8 mouse cellular contexts compared by ENCODE assay signal in genomic region chr17:83526624-83527532, GRCm38 (mm10). TPM values are rescaled to one million over a fixed set of nuclear protein-coding genes. Genes with fewer than 3 reads are reported as not detected.
DNase-seq lines count a peak whose midpoint lies in the region; ATAC-seq and TF ChIP-seq lines count a peak whose summit lies in the region.

No protein-coding gene starts in this region.

- H3K27ac ChIP-seq in heart, adult 2 months = peak overlapping the region; percentile 41; the same call in 1 of the 2 replicates
- H3K27ac ChIP-seq in kidney, adult 2 months (ENCODE audit: insufficient read depth, low read depth, low read length) = peak overlapping the region; percentile 60
- peak overlapping the region; percentile 43; the same call in 1 of the 2 replicates for H3K27ac ChIP-seq in lung, postnatal 0 days (ENCODE audit: low read length)

- peaks cover 58% of the 10 kb centered on the region for H3K4me1 ChIP-seq in G1E (ENCODE audit: insufficient read depth, low read depth, low read length)
- H3K4me1 ChIP-seq in heart, adult 2 months (ENCODE audit: control insufficient read depth, insufficient read depth, low read length) = peaks cover 3% of the 10 kb centered on the region
- H3K4me1 ChIP-seq in kidney, adult 2 months (ENCODE audit: control insufficient read depth, insufficient read depth, low read length) = peaks cover 16% of the 10 kb centered on the region
- peaks cover 12% of the 10 kb centered on the region; the same call in 1 of the 2 replicates for H3K4me1 ChIP-seq in lung, postnatal 0 days (ENCODE audit: insufficient read depth, low read depth, low read length)

- ATAC-seq in G1E (ENCODE audit: extremely low read depth, insufficient number of reproducible peaks, low FRiP score, poor library complexity, severe bottlenecking) = peak; percentile 87
- ATAC-seq in lung, postnatal 0 days = peak; percentile 89

- no peak for TF ChIP-seq EP300 in heart, adult 2 months (IDR thresholded peaks at IDR 0.05; ENCODE audit: insufficient read depth, low read depth, low read length)
- no peak for TF ChIP-seq EP300 in lung, postnatal 0 days (IDR thresholded peaks at IDR 0.05)

- peak overlapping the region; percentile 57; the same call in 1 of the 2 replicates for H3K4me3 ChIP-seq in G1E (ENCODE audit: low read depth, low read length)
- peak overlapping the region; percentile 40 for H3K4me3 ChIP-seq in heart, adult 2 months
- no peak overlapping the region for H3K4me3 ChIP-seq in kidney, adult 2 months (ENCODE audit: insufficient read depth, low read depth, low read length)
- H3K4me3 ChIP-seq in lung, postnatal 0 days (ENCODE audit: low read depth, low read length) = peak overlapping the region; percentile 25; the same call in 1 of the 2 replicates

- intact Hi-C loops in heart, adult 2 months (cut with DNase I) = no loop called here

- no peaks in the 10 kb centered on the region for H3K9me3 ChIP-seq in G1E (replicated peaks)
- no peaks in the 10 kb centered on the region for H3K9me3 ChIP-seq in lung, postnatal 0 days (ENCODE audit: low read length)

- peak; percentile 76 for DNase-seq in G1E (ENCODE audit: low spot score)
- DNase-seq in brain, embryonic 14.5 days (ENCODE audit: low read depth) = peak; percentile 82
- peak; percentile 36 to 45 for DNase-seq in heart, adult 2 months
- DNase-seq in kidney, adult 2 months = peak; percentile 57
- DNase-seq in lung, postnatal 0 days (ENCODE audit: low spot score) = peak; percentile 83
- DNase-seq in retina, postnatal 1 day = peak; percentile 89
- no peak for DNase-seq in cerebellum, adult 18-20 months
- no peak for DNase-seq in right cerebral cortex, postnatal 25 days

- WGBS in heart, adult 2 months = 46% methylated on average over 13 of the region's 13 CpGs
- WGBS in kidney, adult 2 months = 47% methylated on average over 13 of the region's 13 CpGs
- WGBS in lung, postnatal 0 days = 32% methylated on average over 13 of the region's 13 CpGs

- TF ChIP-seq CTCF in G1E (IDR thresholded peaks at IDR 0.05; ENCODE audit: low read depth, low read length) = no peak
- TF ChIP-seq CTCF in brain, embryonic 14.5 days (IDR thresholded peaks at IDR 0.05; ENCODE audit: borderline replicate concordance, extremely low read depth, insufficient read depth, insufficient read length) = no peak
- no peak for TF ChIP-seq CTCF in heart, adult 2 months (IDR thresholded peaks at IDR 0.05)
- TF ChIP-seq CTCF in kidney, adult 2 months (conservative IDR thresholded peaks at IDR 0.05; ENCODE audit: insufficient read depth, insufficient read length, low read depth, low read length) = no peak
- no peak for TF ChIP-seq CTCF in lung, postnatal 0 days (IDR thresholded peaks at IDR 0.05)

- no peaks in the 10 kb centered on the region for H3K79me2 ChIP-seq in heart, adult 2 months (replicated peaks; ENCODE audit: control insufficient read depth, insufficient read depth, low read length)

- H3K4me2 ChIP-seq in lung, postnatal 0 days (replicated peaks; ENCODE audit: low read depth, low read length) = peak overlapping the region; percentile 55

- TF ChIP-seq POLR2A in brain, embryonic 14.5 days (IDR thresholded peaks at IDR 0.05; ENCODE audit: borderline replicate concordance, extremely low read depth, insufficient read depth, insufficient read length, poor library complexity, severe bottlenecking) = peak; percentile 14; the same call in 1 of the 2 replicates
- no peak for TF ChIP-seq POLR2A in heart, adult 2 months (IDR thresholded peaks at IDR 0.05; ENCODE audit: insufficient read depth, low read depth, low read length)
- TF ChIP-seq POLR2A in kidney, adult 2 months (IDR thresholded peaks at IDR 0.05; ENCODE audit: low read depth, low read length) = no peak

- H3K36me3 ChIP-seq in G1E (replicated peaks) = no peaks in the 10 kb centered on the region
- no peaks in the 10 kb centered on the region for H3K36me3 ChIP-seq in heart, adult 2 months (ENCODE audit: control insufficient read depth, insufficient read depth, low read length)
- H3K36me3 ChIP-seq in kidney, adult 2 months (ENCODE audit: control insufficient read depth, insufficient read depth, low read length) = no peaks in the 10 kb centered on the region
- H3K36me3 ChIP-seq in lung, postnatal 0 days (ENCODE audit: insufficient read depth, low read length) = no peaks in the 10 kb centered on the region

- H3K9ac ChIP-seq in heart, adult 2 months (ENCODE audit: low read depth, low read length) = no peak overlapping the region
- no peak overlapping the region for H3K9ac ChIP-seq in lung, postnatal 0 days (replicated peaks; ENCODE audit: low read depth)

- peaks cover 6% of the 10 kb centered on the region for H3K27me3 ChIP-seq in G1E (ENCODE audit: insufficient read depth, low read length)
- H3K27me3 ChIP-seq in heart, adult 2 months (ENCODE audit: control insufficient read depth, insufficient read depth, low read length) = no peaks in the 10 kb centered on the region
- H3K27me3 ChIP-seq in kidney, adult 2 months (replicated peaks; ENCODE audit: control insufficient read depth, insufficient read depth, low read length) = no peaks in the 10 kb centered on the region
- H3K27me3 ChIP-seq in lung, postnatal 0 days (replicated peaks; ENCODE audit: insufficient read depth, low read length) = no peaks in the 10 kb centered on the region

RNA-seq across cellular contexts. Expression of gene Cox7a2l, which starts 9.7 kb away (rescaled TPM):
- total RNA-seq in G1E (2014; fragmentation: Nextera tagmentation) (122 and 140 TPM in 2 replicates), G1E (2017) (209 and 238 TPM in 2 replicates)
- polyA plus RNA-seq in G1E (2012) = 13.6 and 41.3 TPM in 2 replicates
- polyA plus RNA-seq in brain, embryonic 14.5 days (2012; rRNA removed) = 246 and 257 TPM in 2 replicates
- total RNA-seq in heart, adult 2 months (2021) = 100 to 1,000 TPM; 278 to 329 TPM
- 227 and 349 TPM in 2 replicates for polyA plus RNA-seq in heart, adult 2 months (2012; rRNA removed)
- 165 and 201 TPM in 2 replicates for polyA plus RNA-seq in kidney, adult 2 months (2012; rRNA removed)
- polyA plus RNA-seq in lung, postnatal 0 days (2015; fragmentation: Nextera tagmentation; extraction: Ambion mirVana) = 190 and 191 TPM in 2 replicates

Comparison
In these comparisons a context has a peak if more than half of its experiments do, and no peak if none do; other contexts are left out.
1. DNase-seq: peak in G1E (single experiment), brain, embryonic 14.5 days (single experiment), heart, adult 2 months (2 of 2), kidney, adult 2 months (single experiment), lung, postnatal 0 days (single experiment) and retina, postnatal 1 day (single experiment); none in cerebellum, adult 18-20 months (0 of 2) and right cerebral cortex, postnatal 25 days (single experiment).
2. Peak in every context shown above with its lines, with median percentiles within 50 percentile points of each other: H3K27ac ChIP-seq.